Mouse (Mus musculus): ENCODE measurements around the gene Osbp.
"Not testable (repeated sequence)": the region's sequence is repeated elsewhere in the genome, so short reads cannot be mapped to it uniquely, and the experiment has no call there.

Gene Osbp

GRCm38 (mm10) chr19:11965023-11965942 is at the start of gene Osbp:
Osbp (plus strand) TSS chr19:11965941.
- peak; percentile 100 for DNase-seq

GRCm38 (mm10) chr19:11922068-11922467 is 43.7 kb upstream of the Osbp start:
- no peak for DNase-seq

- not testable (repeated sequence) for DNase-seq
Measured at GRCm38 (mm10) chr19:11922515-11922914, 43.2 kb upstream of the Osbp start.

- DNase-seq = no peak
Measured at GRCm38 (mm10) chr19:11926380-11926779, 39.4 kb upstream of the Osbp start.

GRCm38 (mm10) chr19:11928025-11928748 is 37.6 kb upstream of the Osbp start:
- DNase-seq = no peak

- DNase-seq = not testable (repeated sequence)
Measured at GRCm38 (mm10) chr19:11946460-11946859, 19.3 kb upstream of the Osbp start.

GRCm38 (mm10) chr19:11949878-11950277 is 15.9 kb upstream of the Osbp start:
- DNase-seq = no peak

- DNase-seq = no peak
Measured at GRCm38 (mm10) chr19:11950747-11951146, 15.0 kb upstream of the Osbp start.

GRCm38 (mm10) chr19:11954206-11954605 is 11.5 kb upstream of the Osbp start:
- no peak for DNase-seq

GRCm38 (mm10) chr19:11956636-11957035 is 9.1 kb upstream of the Osbp start:
- DNase-seq = no peak

GRCm38 (mm10) chr19:11957396-11957795 is 8.3 kb upstream of the Osbp start:
- DNase-seq = no peak

- no peak for DNase-seq
Measured at GRCm38 (mm10) chr19:11957846-11958245, 7.9 kb upstream of the Osbp start.

GRCm38 (mm10) chr19:11964266-11964665 is 1.5 kb upstream of the Osbp start:
- DNase-seq = no peak

- peak; percentile 50 for DNase-seq
Measured at GRCm38 (mm10) chr19:11966201-11966636, 478 bp downstream of the Osbp start.

GRCm38 (mm10) chr19:11969155-11970050 is 3.7 kb downstream of the Osbp start:
- no peak for DNase-seq

GRCm38 (mm10) chr19:11973511-11974222 is 7.9 kb downstream of the Osbp start:
- no peak for DNase-seq

GRCm38 (mm10) chr19:11974223-11974540 is 8.4 kb downstream of the Osbp start:
- peak; percentile 79 for DNase-seq

GRCm38 (mm10) chr19:11975683-11976082 is 9.9 kb downstream of the Osbp start:
- DNase-seq = no peak

GRCm38 (mm10) chr19:11977363-11977762 is 11.6 kb downstream of the Osbp start:
- peak; percentile 40 for DNase-seq

GRCm38 (mm10) chr19:11980471-11980870 is 14.7 kb downstream of the Osbp start:
- no peak for DNase-seq

- DNase-seq = not testable (repeated sequence)
Measured at GRCm38 (mm10) chr19:11984614-11985013, 18.9 kb downstream of the Osbp start.

GRCm38 (mm10) chr19:11987841-11988240 is 22.1 kb downstream of the Osbp start:
- DNase-seq = no peak
